Mouse (Mus musculus): ENCODE results near the gene Pcsk2. TPM values are rescaled to one million over a fixed set of nuclear protein-coding genes. Genes with fewer than 3 reads are reported as not detected.

The Pcsk2 gene
- polyA plus RNA-seq, 1 experiment from 2014 or later = 0.44 TPM

GRCm38 (mm10) chr2:143839458-143839857 lies 293.5 kb downstream of the Pcsk2 start:
- Histone ChIP-seq H3K4me2 (no peak overlapping the region), H3K9me3 (no peaks in the 10 kb centered on the region), H3K27me3 (no peaks in the 10 kb centered on the region), H3K27ac (no peak overlapping the region), H3K36me3 (no peaks in the 10 kb centered on the region), H3K4me3 (replicated peaks) (no peak overlapping the region), H3K4me1 (replicated peaks) (peaks cover 3% of the 10 kb centered on the region), H3K9ac (replicated peaks) (no peak overlapping the region)
- 93% methylated on average over 2 of the region's 2 CpGs for WGBS
- no peak for ATAC-seq (ENCODE audit: insufficient number of reproducible peaks, insufficient read depth, low FRiP score, low TSS enrichment, low read depth)

GRCm38 (mm10) chr2:143840895-143841294 lies 294.9 kb downstream of the Pcsk2 start:
- no peak for ATAC-seq (ENCODE audit: insufficient number of reproducible peaks, insufficient read depth, low FRiP score, low TSS enrichment, low read depth)
- WGBS = 70% methylated on average over 6 of the region's 6 CpGs
- Histone ChIP-seq H3K36me3 (no peaks in the 10 kb centered on the region), H3K4me2 (no peak overlapping the region), H3K4me1 (replicated peaks) (no peaks in the 10 kb centered on the region), H3K9ac (replicated peaks) (no peak overlapping the region), H3K27ac (no peak overlapping the region), H3K27me3 (no peaks in the 10 kb centered on the region), H3K4me3 (replicated peaks) (no peak overlapping the region), H3K9me3 (no peaks in the 10 kb centered on the region)

GRCm38 (mm10) chr2:143841536-143841935 lies 295.6 kb downstream of the Pcsk2 start:
- Histone ChIP-seq H3K27me3 (no peaks in the 10 kb centered on the region), H3K9me3 (no peaks in the 10 kb centered on the region), H3K4me3 (replicated peaks) (no peak overlapping the region), H3K4me1 (replicated peaks) (no peaks in the 10 kb centered on the region), H3K9ac (replicated peaks) (no peak overlapping the region), H3K36me3 (no peaks in the 10 kb centered on the region), H3K4me2 (no peak overlapping the region), H3K27ac (no peak overlapping the region)
- 86% methylated on average over 7 of the region's 7 CpGs for WGBS
- ATAC-seq (ENCODE audit: insufficient number of reproducible peaks, insufficient read depth, low FRiP score, low TSS enrichment, low read depth) = no peak

GRCm38 (mm10) chr2:143844779-143845178 lies 298.8 kb downstream of the Pcsk2 start:
- Histone ChIP-seq H3K27ac (no peak overlapping the region), H3K36me3 (no peaks in the 10 kb centered on the region), H3K9me3 (no peaks in the 10 kb centered on the region), H3K27me3 (no peaks in the 10 kb centered on the region), H3K9ac (replicated peaks) (no peak overlapping the region), H3K4me1 (replicated peaks) (no peaks in the 10 kb centered on the region), H3K4me3 (replicated peaks) (no peak overlapping the region), H3K4me2 (no peak overlapping the region)
- ATAC-seq (ENCODE audit: insufficient number of reproducible peaks, insufficient read depth, low FRiP score, low TSS enrichment, low read depth) = no peak
- WGBS = 80% methylated on average over 5 of the region's 5 CpGs

- WGBS = 80% methylated on average over 4 of the region's 4 CpGs
Observed at GRCm38 (mm10) chr2:143846799-143847198, 300.8 kb downstream of the Pcsk2 start.

GRCm38 (mm10) chr2:143847291-143847690 lies 301.3 kb downstream of the Pcsk2 start:
- ATAC-seq (ENCODE audit: insufficient number of reproducible peaks, insufficient read depth, low FRiP score, low TSS enrichment, low read depth) = no peak
- 77% methylated on average over 3 of the region's 3 CpGs for WGBS
- Histone ChIP-seq H3K9ac (replicated peaks) (no peak overlapping the region), H3K4me2 (no peak overlapping the region), H3K36me3 (no peaks in the 10 kb centered on the region), H3K4me1 (replicated peaks) (peaks cover 2% of the 10 kb centered on the region), H3K4me3 (replicated peaks) (no peak overlapping the region), H3K27me3 (no peaks in the 10 kb centered on the region), H3K27ac (no peak overlapping the region), H3K9me3 (no peaks in the 10 kb centered on the region)

More at GRCm38 (mm10) chr2:143846799-143847198, 300.8 kb downstream of the Pcsk2 start:
- Histone ChIP-seq H3K4me1 (replicated peaks) (no peaks in the 10 kb centered on the region), H3K9ac (replicated peaks) (no peak overlapping the region), H3K4me2 (no peak overlapping the region), H3K9me3 (no peaks in the 10 kb centered on the region), H3K27ac (no peak overlapping the region), H3K4me3 (replicated peaks) (no peak overlapping the region), H3K36me3 (no peaks in the 10 kb centered on the region), H3K27me3 (no peaks in the 10 kb centered on the region)
- ATAC-seq (ENCODE audit: insufficient number of reproducible peaks, insufficient read depth, low FRiP score, low TSS enrichment, low read depth) = no peak

GRCm38 (mm10) chr2:143851354-143852221 lies 305.6 kb downstream of the Pcsk2 start:
- Histone ChIP-seq H3K36me3 (no peaks in the 10 kb centered on the region), H3K27ac (no peak overlapping the region), H3K9me3 (no peaks in the 10 kb centered on the region), H3K4me2 (no peak overlapping the region), H3K9ac (replicated peaks) (no peak overlapping the region), H3K4me3 (replicated peaks) (no peak overlapping the region), H3K4me1 (replicated peaks) (peaks cover 11% of the 10 kb centered on the region), H3K27me3 (no peaks in the 10 kb centered on the region)
- 86% methylated on average over 12 of the region's 12 CpGs for WGBS
- no peak for ATAC-seq (ENCODE audit: insufficient number of reproducible peaks, insufficient read depth, low FRiP score, low TSS enrichment, low read depth)

- Histone ChIP-seq H3K9ac (replicated peaks) (no peak overlapping the region), H3K4me3 (replicated peaks) (no peak overlapping the region), H3K4me1 (replicated peaks) (peaks cover 11% of the 10 kb centered on the region), H3K27ac (no peak overlapping the region), H3K4me2 (no peak overlapping the region), H3K9me3 (no peaks in the 10 kb centered on the region), H3K36me3 (no peaks in the 10 kb centered on the region), H3K27me3 (no peaks in the 10 kb centered on the region)
- WGBS = 57% methylated on average over 18 of the region's 18 CpGs
- ATAC-seq (ENCODE audit: insufficient number of reproducible peaks, insufficient read depth, low FRiP score, low TSS enrichment, low read depth) = no peak
Observed at GRCm38 (mm10) chr2:143852295-143853275, 306.6 kb downstream of the Pcsk2 start.

GRCm38 (mm10) chr2:143853447-143853846 lies 307.5 kb downstream of the Pcsk2 start:
- no peak overlapping the region for H3K27ac ChIP-seq
- no peak overlapping the region for H3K4me2 ChIP-seq
- peaks cover 11% of the 10 kb centered on the region for H3K4me1 ChIP-seq (replicated peaks)
- no peaks in the 10 kb centered on the region for H3K27me3 ChIP-seq
- H3K9ac ChIP-seq (replicated peaks) = no peak overlapping the region
- H3K4me3 ChIP-seq (replicated peaks) = no peak overlapping the region
- no peak for ATAC-seq (ENCODE audit: insufficient number of reproducible peaks, insufficient read depth, low FRiP score, low TSS enrichment, low read depth)
- no peaks in the 10 kb centered on the region for H3K36me3 ChIP-seq
- H3K9me3 ChIP-seq = no peaks in the 10 kb centered on the region
- 85% methylated on average over 4 of the region's 4 CpGs for WGBS

- ATAC-seq (ENCODE audit: insufficient number of reproducible peaks, insufficient read depth, low FRiP score, low TSS enrichment, low read depth) = no peak
- Histone ChIP-seq H3K9me3 (no peaks in the 10 kb centered on the region), H3K27me3 (peaks cover 13% of the 10 kb centered on the region), H3K4me3 (replicated peaks) (no peak overlapping the region), H3K36me3 (no peaks in the 10 kb centered on the region), H3K4me1 (replicated peaks) (no peaks in the 10 kb centered on the region; the same call in 1 of the 2 replicates), H3K27ac (no peak overlapping the region), H3K9ac (replicated peaks) (no peak overlapping the region), H3K4me2 (no peak overlapping the region)
- 88% methylated on average over 2 of the region's 2 CpGs for WGBS
Observed at GRCm38 (mm10) chr2:143859166-143859565, 313.2 kb downstream of the Pcsk2 start.

Measured in limb, embryonic 12.5 days (tissue).